Mouse (Mus musculus) heart, embryonic 11.5 days (tissue): ENCODE results near the gene Tanc1. TPM values are rescaled to one million over a fixed set of nuclear protein-coding genes. Genes with fewer than 3 reads are reported as not detected.

ENCODE experiments used
- ATAC-seq: fragments of 200-750 bp; cut with Nextera tagmentation; replicated peaks from 2 replicates; pipeline ENCODE4 v1.8.0; 2017; ENCODE audit warnings: moderate library complexity; ENCODE audit not compliant: insufficient number of reproducible peaks, low FRiP score, low TSS enrichment
- H3K27ac ChIP-seq: fragments of 300-500 bp; sonication (generic); 2 replicates; pipeline ENCODE4 v1.5.1; 2014; ENCODE audit warnings: mild to moderate bottlenecking, low read depth, low read length
- H3K27me3 ChIP-seq: fragments of 300-500 bp; sonication (generic); 2 replicates; pipeline ENCODE4 v1.6.1; 2014; ENCODE audit warnings: mild to moderate bottlenecking, low read length, mixed read lengths; ENCODE audit not compliant: control insufficient read depth, insufficient read depth
- H3K36me3 ChIP-seq: fragments of 300-500 bp; sonication (generic); 2 replicates; pipeline ENCODE4 v1.6.1; 2014; ENCODE audit warnings: mild to moderate bottlenecking, low read length, moderate library complexity, mixed read lengths; ENCODE audit not compliant: control insufficient read depth, insufficient read depth
- H3K4me1 ChIP-seq: fragments of 300-500 bp; sonication (generic); 2 replicates; pipeline ENCODE4 v1.6.1; 2014; ENCODE audit warnings: low read length; ENCODE audit not compliant: control insufficient read depth, insufficient read depth
- H3K4me2 ChIP-seq: fragments of 300-500 bp; sonication (generic); 2 replicates; pipeline ENCODE4 v1.6.1; 2014; ENCODE audit warnings: mild to moderate bottlenecking, moderate library complexity
- H3K4me3 ChIP-seq: fragments of 300-500 bp; sonication (generic); 2 replicates; pipeline ENCODE4 v1.5.1; 2014; ENCODE audit warnings: low read depth, low read length
- H3K9ac ChIP-seq: fragments of 300-500 bp; sonication (generic); 2 replicates; pipeline ENCODE4 v1.6.1; 2014; ENCODE audit warnings: mild to moderate bottlenecking, low read depth, low read length, moderate library complexity
- H3K9me3 ChIP-seq: fragments of 300-500 bp; sonication (generic); replicated peaks from 2 replicates; pipeline ENCODE4 v1.6.1; 2016; ENCODE audit warnings: low read length; ENCODE audit not compliant: control insufficient read depth
- WGBS: fragments of 180-500 bp; shearing (Covaris S2); extraction: QIAGEN DNeasy Blood & Tissue Kit; methylation state at CpG from one replicate; pipeline ENCODE4 v1.1.7; 2014; ENCODE audit not compliant: insufficient replicate concordance; 5-methylcytosine and 5-hydroxymethylcytosine counted together
- polyA plus RNA-seq: library from polyadenylated mRNA; unstranded; fragments of >200 nt; fragmentation: Nextera tagmentation; extraction: Ambion mirVana; gene quantifications from 2 replicates; pipeline ENCODE4 v1.2.1, GENCODE M21; 2014

Gene Tanc1
- polyA plus RNA-seq, 1 experiment from 2014 or later, result 26.0 TPM

GRCm38 (mm10) chr2:59588096-59588405 lies 23.8 kb upstream of the Tanc1 start:
- WGBS, result 73% methylated on average over 3 of the region's 3 CpGs
- Histone ChIP-seq H3K9ac (no peak overlapping the region), H3K4me1 (no peaks in the 10 kb centered on the region), H3K4me2 (no peak overlapping the region), H3K27ac (no peak overlapping the region), H3K27me3 (no peaks in the 10 kb centered on the region), H3K4me3 (no peak overlapping the region), H3K36me3 (no peaks in the 10 kb centered on the region), H3K9me3 (0 out of 2 replicates have a peak, but pooled peaks cover 2% of the 10 kb centered on the region)
- no peak for ATAC-seq

GRCm38 (mm10) chr2:59593341-59593902 lies 18.4 kb upstream of the Tanc1 start:
- WGBS, result 66% methylated on average over 7 of the region's 7 CpGs
- Histone ChIP-seq H3K4me2 (no peak overlapping the region), H3K9ac (no peak overlapping the region), H3K4me1 (no peaks in the 10 kb centered on the region), H3K9me3 (no peaks in the 10 kb centered on the region), H3K27me3 (no peaks in the 10 kb centered on the region), H3K36me3 (no peaks in the 10 kb centered on the region), H3K4me3 (no peak overlapping the region), H3K27ac (no peak overlapping the region)
- ATAC-seq, result no peak

GRCm38 (mm10) chr2:59594095-59594494 lies 17.7 kb upstream of the Tanc1 start:
- no peak overlapping the region for H3K27ac ChIP-seq
- no peaks in the 10 kb centered on the region for H3K36me3 ChIP-seq
- no peak overlapping the region for H3K4me3 ChIP-seq
- H3K4me2 ChIP-seq, result no peak overlapping the region
- no peaks in the 10 kb centered on the region for H3K27me3 ChIP-seq
- WGBS, result 79% methylated on average over 6 of the region's 6 CpGs
- no peaks in the 10 kb centered on the region for H3K9me3 ChIP-seq
- peaks cover 3% of the 10 kb centered on the region for H3K4me1 ChIP-seq
- H3K9ac ChIP-seq, result no peak overlapping the region
- no peak for ATAC-seq

- WGBS, result 51% methylated on average over 8 of the region's 8 CpGs
- Histone ChIP-seq H3K4me2 (no peak overlapping the region), H3K27me3 (no peaks in the 10 kb centered on the region), H3K4me1 (peaks cover 11% of the 10 kb centered on the region), H3K9me3 (no peaks in the 10 kb centered on the region), H3K27ac (no peak overlapping the region), H3K4me3 (no peak overlapping the region), H3K9ac (no peak overlapping the region), H3K36me3 (no peaks in the 10 kb centered on the region)
- ATAC-seq, result no peak
Measured at GRCm38 (mm10) chr2:59596545-59596944, 15.3 kb upstream of the Tanc1 start.

- Histone ChIP-seq H3K4me2 (no peak overlapping the region), H3K4me3 (no peak overlapping the region), H3K9ac (no peak overlapping the region), H3K27ac (peak overlapping the region; percentile 46; the same call in 1 of the 2 replicates), H3K36me3 (no peaks in the 10 kb centered on the region), H3K27me3 (no peaks in the 10 kb centered on the region), H3K9me3 (no peaks in the 10 kb centered on the region), H3K4me1 (peaks cover 11% of the 10 kb centered on the region)
- no peak for ATAC-seq
- 83% methylated on average over 6 of the region's 6 CpGs for WGBS
Measured at GRCm38 (mm10) chr2:59598286-59598685, 13.6 kb upstream of the Tanc1 start.

GRCm38 (mm10) chr2:59598894-59599293 lies 12.9 kb upstream of the Tanc1 start:
- Histone ChIP-seq H3K4me2 (peak overlapping the region; percentile 17; the same call in 1 of the 2 replicates), H3K4me3 (no peak overlapping the region), H3K27ac (peak overlapping the region; percentile 46; the same call in 1 of the 2 replicates), H3K27me3 (no peaks in the 10 kb centered on the region), H3K4me1 (peaks cover 11% of the 10 kb centered on the region), H3K9ac (no peak overlapping the region), H3K9me3 (no peaks in the 10 kb centered on the region), H3K36me3 (no peaks in the 10 kb centered on the region)
- 20% methylated on average over 4 of the region's 4 CpGs for WGBS
- no peak for ATAC-seq

GRCm38 (mm10) chr2:59599338-59600111 lies 12.3 kb upstream of the Tanc1 start:
- Histone ChIP-seq H3K9ac (no peak overlapping the region), H3K4me2 (peak overlapping the region; percentile 22), H3K4me3 (no peak overlapping the region), H3K27ac (peak overlapping the region; percentile 30; the same call in 1 of the 2 replicates), H3K9me3 (no peaks in the 10 kb centered on the region), H3K4me1 (peaks cover 11% of the 10 kb centered on the region), H3K27me3 (no peaks in the 10 kb centered on the region), H3K36me3 (no peaks in the 10 kb centered on the region)
- ATAC-seq, result peak; percentile 52
- WGBS, result 9% methylated on average over 7 of the region's 7 CpGs

- Histone ChIP-seq H3K36me3 (no peaks in the 10 kb centered on the region), H3K9me3 (no peaks in the 10 kb centered on the region), H3K4me2 (peak overlapping the region; percentile 22), H3K4me1 (peaks cover 11% of the 10 kb centered on the region), H3K27me3 (no peaks in the 10 kb centered on the region), H3K27ac (peak overlapping the region; percentile 30; the same call in 1 of the 2 replicates), H3K9ac (no peak overlapping the region), H3K4me3 (no peak overlapping the region)
- ATAC-seq, result no peak
- 75% methylated on average over 19 of the region's 19 CpGs for WGBS
Measured at GRCm38 (mm10) chr2:59600123-59600840, 11.6 kb upstream of the Tanc1 start.
